Mouse (Mus musculus) heart, embryonic 11.5 days (tissue): ENCODE data around the gene Wdr12. TPM values are rescaled to one million over a fixed set of nuclear protein-coding genes. Genes with fewer than 3 reads are reported as not detected.

Experiments used
- ATAC-seq: fragments of 200-750 bp; cut with Nextera tagmentation; replicated peaks from 2 replicates; pipeline ENCODE4 v1.8.0; 2017; ENCODE audit warnings: moderate library complexity; ENCODE audit not compliant: insufficient number of reproducible peaks, low FRiP score, low TSS enrichment
- H3K27ac ChIP-seq: fragments of 300-500 bp; sonication (generic); 2 replicates; pipeline ENCODE4 v1.5.1; 2014; ENCODE audit warnings: mild to moderate bottlenecking, low read depth, low read length
- H3K27me3 ChIP-seq: fragments of 300-500 bp; sonication (generic); 2 replicates; pipeline ENCODE4 v1.6.1; 2014; ENCODE audit warnings: mild to moderate bottlenecking, low read length, mixed read lengths; ENCODE audit not compliant: control insufficient read depth, insufficient read depth
- H3K36me3 ChIP-seq: fragments of 300-500 bp; sonication (generic); 2 replicates; pipeline ENCODE4 v1.6.1; 2014; ENCODE audit warnings: mild to moderate bottlenecking, low read length, moderate library complexity, mixed read lengths; ENCODE audit not compliant: control insufficient read depth, insufficient read depth
- H3K4me1 ChIP-seq: fragments of 300-500 bp; sonication (generic); 2 replicates; pipeline ENCODE4 v1.6.1; 2014; ENCODE audit warnings: low read length; ENCODE audit not compliant: control insufficient read depth, insufficient read depth
- H3K4me2 ChIP-seq: fragments of 300-500 bp; sonication (generic); 2 replicates; pipeline ENCODE4 v1.6.1; 2014; ENCODE audit warnings: mild to moderate bottlenecking, moderate library complexity
- H3K4me3 ChIP-seq: fragments of 300-500 bp; sonication (generic); 2 replicates; pipeline ENCODE4 v1.5.1; 2014; ENCODE audit warnings: low read depth, low read length
- H3K9ac ChIP-seq: fragments of 300-500 bp; sonication (generic); 2 replicates; pipeline ENCODE4 v1.6.1; 2014; ENCODE audit warnings: mild to moderate bottlenecking, low read depth, low read length, moderate library complexity
- H3K9me3 ChIP-seq: fragments of 300-500 bp; sonication (generic); replicated peaks from 2 replicates; pipeline ENCODE4 v1.6.1; 2016; ENCODE audit warnings: low read length; ENCODE audit not compliant: control insufficient read depth
- WGBS: fragments of 180-500 bp; shearing (Covaris S2); extraction: QIAGEN DNeasy Blood & Tissue Kit; methylation state at CpG from one replicate; pipeline ENCODE4 v1.1.7; 2014; ENCODE audit not compliant: insufficient replicate concordance; 5-methylcytosine and 5-hydroxymethylcytosine counted together
- polyA plus RNA-seq: library from polyadenylated mRNA; unstranded; fragments of >200 nt; fragmentation: Nextera tagmentation; extraction: Ambion mirVana; gene quantifications from 2 replicates; pipeline ENCODE4 v1.2.1, GENCODE M21; 2014

Gene Wdr12
- 32.2 and 36.9 TPM in 2 replicates for polyA plus RNA-seq

- ATAC-seq = peak; percentile 95
- H3K27me3 ChIP-seq = no peaks in the 10 kb centered on the region
- H3K4me2 ChIP-seq = peak within 1 kb of the TSS; percentile 86
- H3K4me3 ChIP-seq = peak within 1 kb of the TSS; percentile 92
- no peaks in the 10 kb centered on the region for H3K9me3 ChIP-seq
- under 1% methylated on average over 61 of the region's 71 CpGs for WGBS
- 0 out of 2 replicates have a peak, but pooled peaks cover 3% of the 10 kb centered on the region for H3K4me1 ChIP-seq
- H3K36me3 ChIP-seq = peaks cover 5% of the 10 kb centered on the region; the same call in 1 of the 2 replicates
- H3K9ac ChIP-seq = peak within 1 kb of the TSS; percentile 96
- peak within 1 kb of the TSS; percentile 98 for H3K27ac ChIP-seq
These were observed at the start of gene Wdr12, which contains the start of gene Carf for GRCm38 (mm10) chr1:60098024-60098781. Wdr12 (minus strand) TSS chr1:60098645. Carf (plus strand) TSS chr1:60098247.

GRCm38 (mm10) chr1:60137346-60137745, 38.9 kb upstream of the Wdr12 start:
- H3K9me3 ChIP-seq = no peaks in the 10 kb centered on the region
- no peaks in the 10 kb centered on the region for H3K27me3 ChIP-seq
- ATAC-seq = no peak
- H3K27ac ChIP-seq = no peak overlapping the region
- H3K9ac ChIP-seq = no peak overlapping the region
- no peak overlapping the region for H3K4me3 ChIP-seq
- 51% methylated on average over 9 of the region's 9 CpGs for WGBS
- no peaks in the 10 kb centered on the region for H3K4me1 ChIP-seq
- H3K36me3 ChIP-seq = no peaks in the 10 kb centered on the region
- no peak overlapping the region for H3K4me2 ChIP-seq

- no peaks in the 10 kb centered on the region for H3K27me3 ChIP-seq
- ATAC-seq = no peak
- no peak overlapping the region for H3K4me3 ChIP-seq
- H3K4me1 ChIP-seq = no peaks in the 10 kb centered on the region
- H3K4me2 ChIP-seq = no peak overlapping the region
- H3K36me3 ChIP-seq = no peaks in the 10 kb centered on the region
- H3K9ac ChIP-seq = no peak overlapping the region
- H3K9me3 ChIP-seq = no peaks in the 10 kb centered on the region
- 68% methylated on average over 7 of the region's 7 CpGs for WGBS
- no peak overlapping the region for H3K27ac ChIP-seq
These were observed 19.4 kb upstream of the Wdr12 start for GRCm38 (mm10) chr1:60117721-60118455.

- Histone ChIP-seq H3K27ac (no peak overlapping the region), H3K27me3 (no peaks in the 10 kb centered on the region), H3K9me3 (no peaks in the 10 kb centered on the region), H3K4me1 (no peaks in the 10 kb centered on the region), H3K4me2 (no peak overlapping the region), H3K36me3 (peaks cover 9% of the 10 kb centered on the region; the same call in 1 of the 2 replicates), H3K4me3 (no peak overlapping the region), H3K9ac (no peak overlapping the region)
- 97% methylated on average over 1 of the region's 1 CpGs for WGBS
- ATAC-seq = no peak
These were observed 6.1 kb upstream of the Wdr12 start for GRCm38 (mm10) chr1:60104582-60104981.

GRCm38 (mm10) chr1:60098839-60099238, 394 bp upstream of the Wdr12 start:
- Histone ChIP-seq H3K36me3 (peaks cover 5% of the 10 kb centered on the region; the same call in 1 of the 2 replicates), H3K9me3 (no peaks in the 10 kb centered on the region), H3K27me3 (no peaks in the 10 kb centered on the region), H3K9ac (peak overlapping the region; percentile 96), H3K4me2 (peak overlapping the region; percentile 86), H3K27ac (peak overlapping the region; percentile 98; the same call in 1 of the 2 replicates), H3K4me3 (peak overlapping the region; percentile 92), H3K4me1 (0 out of 2 replicates have a peak, but pooled peaks cover 3% of the 10 kb centered on the region)
- no peak for ATAC-seq
- WGBS = 13% methylated on average over 9 of the region's 9 CpGs

- peak; percentile 80 for ATAC-seq
- peak overlapping the region; percentile 96 for H3K9ac ChIP-seq
- no peaks in the 10 kb centered on the region for H3K27me3 ChIP-seq
- WGBS = under 1% methylated on average over 25 of the region's 25 CpGs
- H3K4me3 ChIP-seq = peak overlapping the region; percentile 92
- peaks cover 5% of the 10 kb centered on the region; the same call in 1 of the 2 replicates for H3K36me3 ChIP-seq
- H3K4me1 ChIP-seq = 0 out of 2 replicates have a peak, but pooled peaks cover 3% of the 10 kb centered on the region
- peak overlapping the region; percentile 98; the same call in 1 of the 2 replicates for H3K27ac ChIP-seq
- H3K4me2 ChIP-seq = peak overlapping the region; percentile 86
- no peaks in the 10 kb centered on the region for H3K9me3 ChIP-seq
These were observed 995 bp downstream of the Wdr12 start for GRCm38 (mm10) chr1:60097277-60098023.

- H3K27me3 ChIP-seq = no peaks in the 10 kb centered on the region
- H3K9me3 ChIP-seq = no peaks in the 10 kb centered on the region
- H3K9ac ChIP-seq = peak overlapping the region; percentile 96; the same call in 1 of the 2 replicates
- no peak for ATAC-seq
- H3K4me1 ChIP-seq = 0 out of 2 replicates have a peak, but pooled peaks cover 3% of the 10 kb centered on the region
- peaks cover 5% of the 10 kb centered on the region; the same call in 1 of the 2 replicates for H3K36me3 ChIP-seq
- WGBS = 8% methylated on average over 13 of the region's 13 CpGs
- peak overlapping the region; percentile 86 for H3K4me2 ChIP-seq
- peak overlapping the region; percentile 92 for H3K4me3 ChIP-seq
- H3K27ac ChIP-seq = no peak overlapping the region
These were observed 1.7 kb downstream of the Wdr12 start for GRCm38 (mm10) chr1:60096572-60097276.
